Mouse (Mus musculus) urinary bladder, postnatal 25 days (tissue): ENCODE results near the gene Sorbs1.

Experiments used
- DNase-seq: peaks from one replicate; pipeline ENCODE4 v3.0.0; 2022; ENCODE audit warnings: low spot score

Gene Sorbs1

GRCm38 (mm10) chr19:40436465-40437200, 76.9 kb downstream of the Sorbs1 start:
- DNase-seq: no peak

DNA sequence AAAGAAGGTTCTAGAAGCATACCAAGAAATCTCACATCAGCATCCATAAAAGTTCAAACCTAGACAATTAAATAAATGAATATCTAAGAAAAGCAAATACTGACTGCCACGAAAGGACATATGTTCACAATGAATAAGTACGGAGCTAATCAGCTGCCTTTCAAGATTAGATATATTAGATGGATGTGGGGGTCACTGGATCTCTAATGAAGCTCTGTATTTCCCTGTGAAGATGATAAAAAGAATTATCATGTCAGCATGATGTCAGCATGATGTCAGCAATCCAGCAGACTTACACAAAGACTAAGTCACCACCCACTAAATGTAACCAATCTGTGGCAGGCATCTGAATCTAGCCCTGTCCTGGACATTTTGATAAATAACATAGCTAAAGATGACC, 77.8 kb downstream of the Sorbs1 start:
- DNase-seq: no peak

DNA sequence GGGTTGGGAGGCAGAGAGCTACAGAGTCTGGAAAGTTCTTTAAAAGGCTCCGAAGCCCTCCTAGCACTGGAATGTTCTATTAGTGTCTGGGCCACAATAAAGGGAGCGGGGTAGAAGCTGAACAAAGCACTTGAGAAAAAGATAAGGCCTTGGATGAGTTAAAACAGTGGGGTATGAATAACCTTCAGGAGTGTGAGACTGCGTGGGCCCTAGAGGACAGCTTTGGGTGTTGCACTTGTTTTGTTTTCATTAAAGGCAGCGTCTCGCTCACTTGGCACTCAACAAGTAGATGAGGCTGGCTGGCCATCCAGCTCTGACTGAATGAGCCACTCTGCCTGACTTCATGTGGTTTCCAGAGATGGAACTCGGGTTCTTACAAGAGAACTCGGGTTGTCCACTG, 78.5 kb downstream of the Sorbs1 start:
- no peak for DNase-seq

GRCm38 (mm10) chr19:40434042-40434869, 79.3 kb downstream of the Sorbs1 start:
- DNase-seq: no peak

GRCm38 (mm10) chr19:40433316-40433912, 80.2 kb downstream of the Sorbs1 start:
- no peak for DNase-seq

DNA sequence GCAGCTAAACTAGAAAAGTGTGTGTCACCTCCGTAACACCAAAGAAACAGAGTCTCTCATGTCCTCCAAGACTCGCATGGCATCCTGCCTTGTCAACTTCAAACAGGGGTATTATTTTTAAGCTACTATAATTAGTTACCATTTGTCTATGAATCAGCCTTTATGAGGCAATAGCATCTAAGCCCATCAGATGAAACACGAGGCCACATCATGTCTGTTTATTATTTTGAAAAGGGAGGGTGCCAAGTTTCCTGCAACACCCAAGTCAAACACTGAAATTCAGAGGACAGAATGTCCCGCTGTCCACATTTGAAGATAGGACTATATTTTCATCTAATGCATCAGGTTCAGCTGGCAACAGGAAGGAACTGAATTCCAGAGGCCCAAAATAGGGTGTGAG, 81.6 kb downstream of the Sorbs1 start:
- DNase-seq: no peak

- DNase-seq: no peak
Measured at GRCm38 (mm10) chr19:40429572-40429971, 84.0 kb downstream of the Sorbs1 start.

GRCm38 (mm10) chr19:40429169-40429568, 84.4 kb downstream of the Sorbs1 start:
- no peak for DNase-seq

DNA sequence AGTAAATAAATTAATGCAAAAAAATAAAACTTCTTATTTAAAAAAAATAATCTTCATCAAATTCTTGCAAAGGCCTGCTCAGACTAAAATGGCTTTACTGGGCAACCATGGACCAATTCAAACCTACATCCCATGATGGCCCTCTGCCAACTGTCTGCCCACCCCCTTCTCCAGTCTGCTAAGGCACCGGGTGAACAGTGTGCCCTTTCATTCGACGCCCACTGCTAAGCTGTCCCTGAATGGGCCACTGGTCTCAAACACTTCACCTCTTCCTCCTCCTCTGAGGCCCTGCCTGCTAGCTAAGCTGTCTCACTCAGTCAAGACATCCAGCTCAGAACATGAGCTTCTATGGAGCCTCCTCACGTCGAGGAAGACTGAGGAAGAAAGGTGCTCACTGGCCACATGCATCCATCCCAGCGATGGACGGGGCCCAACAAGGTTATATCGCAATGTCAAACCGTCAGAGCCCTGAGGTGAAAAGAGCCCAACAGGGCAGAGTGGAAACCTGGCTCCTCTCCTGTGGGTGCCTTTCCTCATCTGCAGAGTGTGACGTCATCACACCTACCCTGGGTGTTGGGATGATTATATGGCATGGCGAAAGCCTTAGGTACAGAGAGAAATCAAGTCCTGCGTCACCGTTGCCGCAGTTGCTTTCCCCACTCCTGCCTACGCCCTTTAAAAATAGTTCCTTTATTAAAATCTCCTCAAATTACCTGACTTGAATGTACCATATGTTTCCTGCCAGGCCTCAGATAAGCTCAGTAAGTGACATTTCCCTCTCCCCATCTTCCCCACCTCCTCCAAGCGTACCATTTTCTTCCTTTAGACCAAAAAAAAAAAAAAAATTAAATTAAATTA, 87.2 kb downstream of the Sorbs1 start:
- DNase-seq: no peak

- no peak for DNase-seq
Measured at GRCm38 (mm10) chr19:40425326-40425725, 88.3 kb downstream of the Sorbs1 start.

GRCm38 (mm10) chr19:40421037-40421436, 92.5 kb downstream of the Sorbs1 start:
- no peak for DNase-seq

GRCm38 (mm10) chr19:40419315-40419714, 94.3 kb downstream of the Sorbs1 start:
- no peak for DNase-seq

DNA sequence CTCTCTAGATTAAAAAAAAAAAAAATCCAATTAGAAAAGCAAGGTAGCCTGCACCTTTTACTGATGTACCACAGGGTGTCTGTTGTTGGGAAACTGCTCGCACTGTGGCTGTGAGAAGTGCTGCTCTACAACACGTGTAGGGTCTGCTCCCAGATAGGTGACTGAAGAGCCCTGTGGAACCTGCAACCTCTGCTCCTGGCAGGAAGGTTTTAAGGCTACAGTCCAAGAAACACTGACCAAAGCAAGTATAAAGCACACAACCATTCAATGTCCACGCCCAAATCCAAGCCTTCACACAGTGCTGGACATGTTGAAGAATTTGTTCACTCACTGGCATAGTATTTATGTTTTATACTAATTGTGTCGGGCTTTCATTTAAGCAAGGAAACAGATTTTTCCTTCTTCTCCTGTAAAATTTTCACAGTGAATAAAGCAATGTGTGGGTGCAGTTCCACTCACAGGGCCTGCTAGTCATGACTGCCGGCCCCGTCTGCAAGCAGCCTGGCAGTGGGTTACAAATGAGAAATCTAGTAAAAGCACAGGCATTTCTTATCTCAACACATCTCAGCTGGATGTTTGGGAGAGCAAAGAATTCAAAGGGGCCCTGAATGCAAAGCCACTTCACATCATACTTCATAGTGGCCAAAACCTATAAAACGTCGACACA, 96.3 kb downstream of the Sorbs1 start:
- no peak for DNase-seq

GRCm38 (mm10) chr19:40415725-40416124, 97.9 kb downstream of the Sorbs1 start:
- DNase-seq: no peak

DNA sequence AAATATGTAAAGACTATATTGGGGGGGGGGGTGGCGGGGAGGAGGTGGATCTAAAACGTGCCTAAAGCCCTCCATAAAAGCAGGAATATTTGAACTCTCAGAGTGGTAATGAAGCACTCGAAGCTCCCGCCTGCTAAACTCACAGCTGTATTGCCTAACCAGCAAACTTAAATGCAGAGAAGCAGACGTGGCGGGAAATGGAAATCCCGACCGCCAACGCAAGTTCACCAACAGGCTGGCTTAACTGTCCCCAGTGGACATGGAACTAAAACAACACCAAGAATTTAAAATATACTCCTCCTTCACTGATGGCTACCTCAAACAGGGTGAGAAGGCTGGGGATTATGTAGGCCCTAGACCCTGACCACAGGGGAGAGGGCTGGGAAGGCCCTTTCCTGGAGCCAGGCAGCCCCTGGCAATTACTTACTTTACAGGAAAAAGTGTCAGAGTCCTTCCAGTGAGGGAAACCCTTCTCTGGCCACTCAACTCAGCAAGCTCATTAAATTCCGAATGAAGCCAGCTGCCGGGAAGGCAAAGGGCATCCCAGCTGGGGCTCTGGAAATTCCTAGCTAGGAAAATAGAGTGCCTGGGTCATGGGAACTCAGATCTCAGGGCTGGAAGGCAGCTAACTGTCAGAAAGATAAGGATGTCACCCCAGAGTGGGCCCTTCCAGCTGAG, 98.6 kb downstream of the Sorbs1 start:
- no peak for DNase-seq

DNA sequence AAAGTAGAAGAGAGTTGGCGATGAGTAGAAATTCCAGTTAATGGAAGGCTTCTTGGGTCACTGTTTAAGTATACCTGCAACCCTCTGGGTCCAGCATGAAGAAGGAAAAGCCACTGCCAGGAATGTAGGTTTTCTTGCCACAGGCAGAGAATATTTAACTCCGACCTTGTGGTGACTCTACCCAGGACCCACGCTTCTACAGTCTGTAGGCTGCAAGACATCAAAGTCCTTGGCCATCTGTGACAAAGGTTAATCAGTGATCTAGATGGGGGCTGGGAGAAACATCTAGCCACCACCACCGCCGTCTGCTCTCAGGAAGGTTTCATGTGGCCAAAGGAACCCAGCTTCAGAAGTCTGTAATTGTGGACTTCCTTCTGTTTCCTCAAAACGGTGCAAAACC, 99.2 kb downstream of the Sorbs1 start:
- no peak for DNase-seq

DNA sequence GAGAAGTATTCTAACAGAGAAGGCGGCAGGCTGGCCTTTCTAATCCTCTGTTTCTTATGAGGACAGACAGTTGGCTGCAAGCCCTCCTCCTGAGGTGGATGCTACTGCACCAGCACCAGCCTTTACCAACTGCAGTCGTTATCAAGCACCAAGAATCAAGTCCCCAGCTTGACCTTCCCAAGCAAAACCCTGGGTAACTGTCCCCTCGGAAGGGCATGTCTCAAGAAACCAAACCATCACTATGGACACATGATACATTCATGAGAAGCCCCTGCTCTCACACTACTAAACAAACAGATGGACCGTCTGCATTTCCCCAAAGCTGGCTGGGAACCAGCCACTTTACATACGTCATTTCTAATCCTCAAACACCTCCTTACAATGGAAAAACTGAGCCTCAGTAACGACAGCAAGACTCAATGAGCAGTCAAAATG, 102.2 kb downstream of the Sorbs1 start:
- DNase-seq: no peak

DNA sequence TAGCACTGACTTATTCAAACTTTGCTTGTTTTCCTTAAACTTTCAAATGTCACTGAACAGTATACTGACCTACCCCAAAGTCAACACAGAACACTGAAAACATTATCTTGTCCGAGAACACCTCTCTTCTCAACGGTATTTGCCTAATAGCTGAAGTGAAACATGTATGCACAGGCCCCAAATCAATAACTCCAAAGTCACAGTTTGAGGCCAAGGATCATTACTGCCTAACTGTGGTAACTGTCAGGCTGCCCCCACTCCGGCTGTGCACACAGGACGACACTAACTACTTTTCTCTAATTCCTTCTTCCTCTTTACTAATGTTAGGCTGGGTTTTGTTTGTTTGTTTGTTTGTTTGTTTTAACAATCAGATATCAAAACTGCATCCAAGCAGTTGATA, 103.1 kb downstream of the Sorbs1 start:
- DNase-seq: no peak

- DNase-seq: no peak
Measured at GRCm38 (mm10) chr19:40410109-40410508, 103.5 kb downstream of the Sorbs1 start.

DNA sequence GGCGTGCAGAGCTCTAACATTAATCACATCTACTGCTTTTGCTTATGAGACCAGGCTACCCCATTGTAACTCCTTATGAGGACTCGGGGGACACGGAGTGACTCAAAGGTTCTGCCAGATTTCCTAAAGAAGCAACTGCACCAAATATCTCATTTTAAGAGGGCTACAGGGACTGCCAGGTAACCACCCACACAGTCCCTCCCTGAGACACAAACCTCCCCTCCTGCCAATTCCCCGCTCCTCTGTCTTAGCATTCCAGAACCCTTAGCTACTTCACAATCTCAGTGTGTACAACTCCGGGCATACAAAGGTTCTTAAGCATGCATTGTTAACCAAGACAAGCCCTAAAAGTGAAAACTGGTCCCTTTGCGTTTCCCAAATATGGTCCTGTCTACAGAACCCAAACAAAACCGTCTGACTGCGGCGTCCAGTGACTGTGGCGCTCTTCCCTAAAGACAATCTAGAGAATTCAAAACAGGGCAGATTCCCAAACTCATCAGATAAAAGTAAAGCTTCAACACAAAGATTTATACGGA, 104.0 kb downstream of the Sorbs1 start:
- DNase-seq: no peak

DNA sequence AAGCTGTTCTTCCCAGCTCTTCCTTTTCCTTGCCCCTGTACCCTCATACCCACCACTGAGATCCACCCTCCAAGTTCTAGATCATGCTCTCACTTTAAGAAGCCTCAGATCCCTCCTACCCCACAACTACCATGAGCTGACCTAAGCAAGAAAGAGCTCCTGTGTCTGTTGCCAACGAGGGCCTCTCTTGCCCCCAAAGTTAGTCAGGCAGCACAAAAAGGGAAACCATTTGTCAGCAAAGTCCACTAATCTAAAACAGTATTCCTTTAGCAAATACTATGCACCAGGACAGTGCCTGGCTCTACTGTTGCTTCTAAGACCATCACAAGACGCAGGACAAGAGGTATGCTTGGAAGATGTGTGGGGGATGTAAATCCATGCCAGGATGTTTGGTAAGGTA, 106.4 kb downstream of the Sorbs1 start:
- DNase-seq: no peak
